Mouse (Mus musculus): ENCODE data around the gene Vegfa. TPM values are rescaled to one million over a fixed set of nuclear protein-coding genes. Genes with fewer than 3 reads are reported as not detected.
A peak's percentile ranks its signal among the peaks of the same experiment; 100 is the strongest.

Vegfa gene
- polyA plus RNA-seq, 1 experiment: 52.5 TPM

DNA sequence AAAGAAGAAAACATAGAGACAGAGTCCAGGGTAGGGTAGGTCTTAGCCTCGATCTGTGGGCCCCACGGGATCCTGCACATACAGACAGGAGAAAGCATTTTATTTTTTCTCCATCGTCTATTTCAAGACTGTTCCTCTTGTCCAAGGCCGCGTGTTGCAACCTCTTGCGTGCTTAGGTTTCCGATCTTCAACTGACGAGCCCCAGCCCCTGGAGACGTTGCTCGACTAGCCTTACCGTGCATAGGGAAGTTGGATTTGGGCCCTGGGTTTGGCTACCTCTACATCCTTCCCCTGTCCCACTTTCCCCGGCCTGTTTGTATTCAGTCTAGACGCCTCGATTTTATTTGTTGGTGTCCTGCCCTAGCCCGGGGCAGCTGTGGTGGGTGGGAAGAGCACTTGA lies 18.6 kb downstream of the Vegfa start:
- no peaks in the 10 kb centered on the region for H3K27me3 ChIP-seq (ENCODE audit: control insufficient read depth, insufficient read depth, insufficient read length)
- no peak overlapping the region for H3ac ChIP-seq (ENCODE audit: control insufficient read depth, insufficient read length, low read depth)
- no peaks in the 10 kb centered on the region for H3K79me2 ChIP-seq (ENCODE audit: control insufficient read depth, insufficient read depth)
- H3K79me3 ChIP-seq (ENCODE audit: low read depth): peaks cover 5% of the 10 kb centered on the region
- TF ChIP-seq MYOG (IDR thresholded peaks at IDR 0.05; ENCODE audit: control insufficient read depth, extremely low read depth, insufficient read length) (no peak), FOSL1 (IDR thresholded peaks at IDR 0.05; ENCODE audit: insufficient read depth, low read length, poor library complexity, severe bottlenecking) (no peak), USF1 (IDR thresholded peaks at IDR 0.05; ENCODE audit: low read depth) (no peak), MAX (IDR thresholded peaks at IDR 0.05) (no peak), MYOD1 (IDR thresholded peaks at IDR 0.05; ENCODE audit: control insufficient read depth, insufficient read length, low read depth) (no peak), CTCF (IDR thresholded peaks at IDR 0.05; ENCODE audit: control insufficient read depth, insufficient read depth, insufficient read length) (no peak)
- H3K4me3 ChIP-seq (ENCODE audit: insufficient read depth, poor library complexity, severe bottlenecking): no peak overlapping the region
- peaks cover 42% of the 10 kb centered on the region for H3K36me3 ChIP-seq (ENCODE audit: control insufficient read depth, insufficient read depth)

DNA sequence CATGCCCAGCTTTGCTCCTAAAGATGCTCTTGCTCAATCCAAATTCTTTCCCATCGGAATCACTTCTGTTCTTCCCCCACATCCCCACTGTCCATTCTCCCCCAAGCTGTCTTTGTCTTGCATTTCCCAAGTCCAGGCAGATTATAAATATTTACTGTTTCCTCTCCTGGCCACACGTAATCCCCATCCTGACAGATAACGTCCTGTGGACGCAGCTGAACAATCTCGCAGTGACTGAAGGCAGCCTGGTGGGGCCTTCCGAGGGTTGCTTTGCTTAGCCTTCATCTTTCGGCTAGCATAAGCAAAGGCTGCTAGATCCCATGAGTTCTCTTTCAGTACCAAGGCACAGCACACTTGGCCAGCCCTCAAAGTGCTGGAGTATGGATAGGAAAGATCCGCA lies 20.0 kb downstream of the Vegfa start:
- Histone ChIP-seq H3K4me3 (ENCODE audit: insufficient read depth, poor library complexity, severe bottlenecking) (no peak overlapping the region), H3K79me2 (ENCODE audit: control insufficient read depth, insufficient read depth) (no peaks in the 10 kb centered on the region), H3K79me3 (ENCODE audit: low read depth) (no peaks in the 10 kb centered on the region), H3K36me3 (ENCODE audit: control insufficient read depth, insufficient read depth) (peaks cover 29% of the 10 kb centered on the region), H3K27me3 (ENCODE audit: control insufficient read depth, insufficient read depth, insufficient read length) (no peaks in the 10 kb centered on the region), H3ac (ENCODE audit: control insufficient read depth, insufficient read length, low read depth) (no peak overlapping the region)
- TF ChIP-seq MYOD1 (IDR thresholded peaks at IDR 0.05; ENCODE audit: control insufficient read depth, insufficient read length, low read depth) (no peak), USF1 (IDR thresholded peaks at IDR 0.05; ENCODE audit: low read depth) (no peak), CEBPB (IDR thresholded peaks at IDR 0.05; ENCODE audit: low read depth) (no peak), FOSL1 (IDR thresholded peaks at IDR 0.05; ENCODE audit: insufficient read depth, low read length, poor library complexity, severe bottlenecking) (no peak), MAX (IDR thresholded peaks at IDR 0.05) (no peak), CTCF (IDR thresholded peaks at IDR 0.05; ENCODE audit: control insufficient read depth, insufficient read depth, insufficient read length) (no peak), MYOG (IDR thresholded peaks at IDR 0.05; ENCODE audit: control insufficient read depth, extremely low read depth, insufficient read length) (no peak)

DNA sequence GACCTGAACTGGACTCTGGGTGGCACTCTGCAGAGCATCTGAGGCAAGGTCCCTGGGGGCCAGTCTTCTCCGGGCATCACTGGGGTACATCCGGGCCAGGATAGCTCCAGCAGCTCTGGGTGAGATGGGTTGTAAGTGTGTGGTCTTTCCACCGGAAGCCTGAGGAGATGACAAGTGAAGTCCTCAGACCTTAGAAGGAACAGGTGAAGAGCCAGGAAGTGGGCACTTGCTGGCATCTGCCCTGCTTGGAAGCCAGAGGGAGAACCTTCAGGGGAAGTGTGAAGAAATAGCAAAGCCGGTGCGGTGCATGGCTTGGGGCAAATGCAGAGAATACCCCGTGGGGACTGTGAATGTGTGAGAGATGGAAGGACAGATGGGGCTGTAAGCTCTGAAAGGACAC lies 21.7 kb downstream of the Vegfa start:
- no peak for TF ChIP-seq FOSL1 (IDR thresholded peaks at IDR 0.05; ENCODE audit: insufficient read depth, low read length, poor library complexity, severe bottlenecking)
- no peak for TF ChIP-seq MYOG (IDR thresholded peaks at IDR 0.05; ENCODE audit: control insufficient read depth, extremely low read depth, insufficient read length)
- TF ChIP-seq CTCF (IDR thresholded peaks at IDR 0.05; ENCODE audit: control insufficient read depth, insufficient read depth, insufficient read length): no peak
- TF ChIP-seq USF1 (IDR thresholded peaks at IDR 0.05; ENCODE audit: low read depth): no peak
- no peak for TF ChIP-seq MYOD1 (IDR thresholded peaks at IDR 0.05; ENCODE audit: control insufficient read depth, insufficient read length, low read depth)
- no peak for TF ChIP-seq MAX (IDR thresholded peaks at IDR 0.05)
- no peak for TF ChIP-seq CEBPB (IDR thresholded peaks at IDR 0.05; ENCODE audit: low read depth)
- H3K79me2 ChIP-seq (ENCODE audit: control insufficient read depth, insufficient read depth): no peaks in the 10 kb centered on the region
- no peaks in the 10 kb centered on the region for H3K79me3 ChIP-seq (ENCODE audit: low read depth)
- no peaks in the 10 kb centered on the region for H3K27me3 ChIP-seq (ENCODE audit: control insufficient read depth, insufficient read depth, insufficient read length)
- no peak overlapping the region for H3ac ChIP-seq (ENCODE audit: control insufficient read depth, insufficient read length, low read depth)
- peaks cover 12% of the 10 kb centered on the region for H3K36me3 ChIP-seq (ENCODE audit: control insufficient read depth, insufficient read depth)
- no peak overlapping the region for H3K4me3 ChIP-seq (ENCODE audit: insufficient read depth, poor library complexity, severe bottlenecking)

DNA sequence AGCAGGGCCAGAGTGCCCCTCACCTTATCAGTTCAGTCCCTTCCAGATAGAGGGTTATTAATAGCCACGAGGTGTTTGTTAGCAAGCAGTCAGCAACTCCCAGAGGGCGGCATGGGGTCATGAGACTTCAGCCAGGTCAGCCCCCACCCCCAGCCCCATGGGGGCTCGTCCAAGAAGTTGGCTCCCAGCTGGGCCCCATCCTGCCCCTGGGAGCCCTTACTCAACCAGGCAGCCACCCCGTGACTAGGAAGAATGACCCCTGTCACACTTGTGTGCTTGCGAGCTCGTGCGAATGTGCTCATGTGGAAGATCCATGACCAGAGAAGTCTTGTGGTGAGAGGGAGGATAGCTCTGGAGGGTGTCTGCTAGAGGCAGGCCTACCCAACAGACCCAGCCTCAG lies 23.0 kb downstream of the Vegfa start:
- no peaks in the 10 kb centered on the region for H3K79me3 ChIP-seq (ENCODE audit: low read depth)
- H3K36me3 ChIP-seq (ENCODE audit: control insufficient read depth, insufficient read depth): no peaks in the 10 kb centered on the region
- no peak for TF ChIP-seq MYOD1 (IDR thresholded peaks at IDR 0.05; ENCODE audit: control insufficient read depth, insufficient read length, low read depth)
- no peak for TF ChIP-seq FOSL1 (IDR thresholded peaks at IDR 0.05; ENCODE audit: insufficient read depth, low read length, poor library complexity, severe bottlenecking)
- TF ChIP-seq CEBPB (IDR thresholded peaks at IDR 0.05; ENCODE audit: low read depth): no peak
- TF ChIP-seq MYOG (IDR thresholded peaks at IDR 0.05; ENCODE audit: control insufficient read depth, extremely low read depth, insufficient read length): no peak
- TF ChIP-seq USF1 (IDR thresholded peaks at IDR 0.05; ENCODE audit: low read depth): no peak
- no peak for TF ChIP-seq CTCF (IDR thresholded peaks at IDR 0.05; ENCODE audit: control insufficient read depth, insufficient read depth, insufficient read length)
- H3K4me3 ChIP-seq (ENCODE audit: insufficient read depth, poor library complexity, severe bottlenecking): no peak overlapping the region
- no peak overlapping the region for H3ac ChIP-seq (ENCODE audit: control insufficient read depth, insufficient read length, low read depth)
- H3K27me3 ChIP-seq (ENCODE audit: control insufficient read depth, insufficient read depth, insufficient read length): no peaks in the 10 kb centered on the region
- H3K79me2 ChIP-seq (ENCODE audit: control insufficient read depth, insufficient read depth): no peaks in the 10 kb centered on the region

DNA sequence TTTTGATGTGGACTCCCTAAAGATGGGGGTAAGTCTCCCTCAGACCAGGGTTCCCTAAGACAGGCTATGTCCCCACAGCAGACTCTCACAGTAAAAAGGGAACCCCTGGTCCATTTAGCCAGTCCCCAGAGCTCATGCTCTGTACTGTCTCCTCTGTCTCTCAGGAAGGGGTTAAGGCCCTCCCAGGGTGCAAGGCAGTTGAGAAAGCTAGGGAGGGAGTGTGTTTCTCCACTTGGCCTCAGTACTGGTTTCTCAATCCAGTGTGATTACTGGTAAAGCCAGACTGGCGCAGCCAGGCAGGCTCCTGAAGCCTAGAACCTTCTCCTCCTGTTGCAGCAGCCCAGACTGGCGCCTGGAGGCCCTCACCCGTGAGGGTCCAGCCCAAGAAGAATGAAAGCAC lies 26.7 kb downstream of the Vegfa start:
- no peak overlapping the region for H3K4me3 ChIP-seq (ENCODE audit: insufficient read depth, poor library complexity, severe bottlenecking)
- H3K27me3 ChIP-seq (ENCODE audit: control insufficient read depth, insufficient read depth, insufficient read length): no peaks in the 10 kb centered on the region
- no peaks in the 10 kb centered on the region for H3K36me3 ChIP-seq (ENCODE audit: control insufficient read depth, insufficient read depth)
- no peaks in the 10 kb centered on the region for H3K79me2 ChIP-seq (ENCODE audit: control insufficient read depth, insufficient read depth)
- no peak for TF ChIP-seq CTCF (IDR thresholded peaks at IDR 0.05; ENCODE audit: control insufficient read depth, insufficient read depth, insufficient read length)
- no peak for TF ChIP-seq MYOG (IDR thresholded peaks at IDR 0.05; ENCODE audit: control insufficient read depth, extremely low read depth, insufficient read length)
- H3ac ChIP-seq (ENCODE audit: control insufficient read depth, insufficient read length, low read depth): no peak overlapping the region
- H3K79me3 ChIP-seq (ENCODE audit: low read depth): no peaks in the 10 kb centered on the region

DNA sequence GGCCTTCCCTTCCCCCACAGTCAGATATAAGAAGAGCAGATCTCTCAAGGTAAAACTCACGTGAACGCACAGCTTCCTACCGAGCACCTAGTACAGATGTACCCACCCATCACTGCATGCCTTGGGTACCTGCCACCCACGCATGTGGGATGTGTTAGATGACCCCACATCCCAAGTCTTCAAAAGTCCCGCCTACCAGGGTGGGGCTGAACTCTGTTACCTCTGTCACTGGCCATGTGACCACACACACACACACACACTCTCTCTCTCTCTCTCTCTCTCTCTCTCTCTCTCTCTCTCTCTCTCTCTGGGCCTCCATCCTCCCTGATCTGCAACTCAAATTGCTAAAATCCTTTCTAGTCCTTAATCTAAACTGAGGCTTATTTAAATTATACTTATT lies 27.7 kb downstream of the Vegfa start:
- Histone ChIP-seq H3K27me3 (ENCODE audit: control insufficient read depth, insufficient read depth, insufficient read length) (no peaks in the 10 kb centered on the region), H3K79me3 (ENCODE audit: low read depth) (no peaks in the 10 kb centered on the region), H3ac (ENCODE audit: control insufficient read depth, insufficient read length, low read depth) (no peak overlapping the region), H3K36me3 (ENCODE audit: control insufficient read depth, insufficient read depth) (no peaks in the 10 kb centered on the region), H3K79me2 (ENCODE audit: control insufficient read depth, insufficient read depth) (no peaks in the 10 kb centered on the region), H3K4me3 (ENCODE audit: insufficient read depth, poor library complexity, severe bottlenecking) (no peak overlapping the region)
- TF ChIP-seq FOSL1 (IDR thresholded peaks at IDR 0.05; ENCODE audit: insufficient read depth, low read length, poor library complexity, severe bottlenecking) (no peak), CEBPB (IDR thresholded peaks at IDR 0.05; ENCODE audit: low read depth) (no peak), CTCF (IDR thresholded peaks at IDR 0.05; ENCODE audit: control insufficient read depth, insufficient read depth, insufficient read length) (no peak), USF1 (IDR thresholded peaks at IDR 0.05; ENCODE audit: low read depth) (peak; percentile 73)
